Mouse (Mus musculus): ENCODE results near the gene Rgp1. TPM values are rescaled to one million over a fixed set of nuclear protein-coding genes. Genes with fewer than 3 reads are reported as not detected.

Gene Rgp1
- polyA plus RNA-seq, 1 experiment from 2014 or later, result 13.7 TPM

DNA sequence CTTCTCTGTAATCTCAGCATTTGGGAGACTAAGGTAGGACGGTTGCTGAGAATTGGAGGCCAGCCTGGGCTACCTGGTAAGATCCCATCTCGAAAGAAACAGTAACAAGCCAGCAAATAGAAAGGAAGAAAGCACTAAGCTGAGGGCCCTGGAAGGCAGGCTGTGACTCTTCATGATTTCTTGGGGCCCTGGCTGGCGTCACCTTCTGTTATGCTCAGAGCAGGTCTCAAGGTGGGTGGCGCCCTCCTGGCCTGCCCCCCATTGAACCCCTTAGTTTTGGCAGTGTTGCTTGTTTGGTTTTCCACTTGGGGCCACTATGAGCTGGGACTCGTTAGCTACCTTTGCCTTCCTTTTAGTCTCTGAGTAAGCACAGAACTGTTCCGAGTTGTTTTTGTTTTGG lies 58.2 kb downstream of the Rgp1 start:
- DNase-seq (ENCODE audit: low spot score), result no peak
- H3K4me2 ChIP-seq (replicated peaks; ENCODE audit: low read depth, low read length), result no peak overlapping the region
- peaks cover 4% of the 10 kb centered on the region; the same call in 1 of the 2 replicates for H3K4me1 ChIP-seq (ENCODE audit: insufficient read depth, low read depth, low read length)
- H3K4me3 ChIP-seq (ENCODE audit: low read depth, low read length), result no peak overlapping the region
- ATAC-seq, result no peak
- no peak overlapping the region for H3K27ac ChIP-seq (ENCODE audit: low read length)
- no peak overlapping the region for H3K9ac ChIP-seq (replicated peaks; ENCODE audit: low read depth)
- no peaks in the 10 kb centered on the region for H3K9me3 ChIP-seq (ENCODE audit: low read length)
- TF ChIP-seq CTCF (IDR thresholded peaks at IDR 0.05) (no peak), EP300 (IDR thresholded peaks at IDR 0.05) (no peak)
- 80% methylated on average over 6 of the region's 6 CpGs for WGBS
- H3K36me3 ChIP-seq (ENCODE audit: insufficient read depth, low read length), result no peaks in the 10 kb centered on the region
- no peaks in the 10 kb centered on the region for H3K27me3 ChIP-seq (replicated peaks; ENCODE audit: insufficient read depth, low read length)

Small RNA genes lying within 50 kb of the gene (microRNA-seq; reads per million reads assigned to microRNA genes)
- not detected for gene Gm25262

Other genes starting within 250 kb of the Rgp1 start
- gene Rusc2, start 196.7 kb upstream of the Rgp1 start, polyA plus RNA-seq (2015; fragmentation: Nextera tagmentation; extraction: Ambion mirVana), result 22.2 and 23.4 TPM in 2 replicates
- 4.6 and 6.8 TPM in 2 replicates for gene Fam166b, start 149.6 kb upstream of the Rgp1 start, polyA plus RNA-seq (2015; fragmentation: Nextera tagmentation; extraction: Ambion mirVana)
- 7.3 and 8.0 TPM in 2 replicates for gene Tesk1, start 136.8 kb upstream of the Rgp1 start, polyA plus RNA-seq (2015; fragmentation: Nextera tagmentation; extraction: Ambion mirVana)
- 2.7 and 3.1 TPM in 2 replicates for gene Cd72, start 124.1 kb upstream of the Rgp1 start, polyA plus RNA-seq (2015; fragmentation: Nextera tagmentation; extraction: Ambion mirVana)
- gene Sit1, start 95.0 kb upstream of the Rgp1 start, polyA plus RNA-seq (2015; fragmentation: Nextera tagmentation; extraction: Ambion mirVana), result not detected in 2 replicates
- gene Ccdc107, start 85.8 kb upstream of the Rgp1 start, polyA plus RNA-seq (2015; fragmentation: Nextera tagmentation; extraction: Ambion mirVana), result 81.0 and 82.7 TPM in 2 replicates
- gene Arhgef39, start 79.0 kb upstream of the Rgp1 start, polyA plus RNA-seq (2015; fragmentation: Nextera tagmentation; extraction: Ambion mirVana), result 2.4 and 3.5 TPM in 2 replicates
- 2.1 and 2.6 TPM in 2 replicates for gene Car9, start 71.7 kb upstream of the Rgp1 start, polyA plus RNA-seq (2015; fragmentation: Nextera tagmentation; extraction: Ambion mirVana)
- 84.8 and 89.0 TPM in 2 replicates for gene Tpm2, start 55.0 kb upstream of the Rgp1 start, polyA plus RNA-seq (2015; fragmentation: Nextera tagmentation; extraction: Ambion mirVana)
- gene Creb3, start 16.4 kb upstream of the Rgp1 start, polyA plus RNA-seq (2015; fragmentation: Nextera tagmentation; extraction: Ambion mirVana), result 115 and 126 TPM in 2 replicates
- 75.6 and 104 TPM in 2 replicates for gene Tln1, start 16.0 kb upstream of the Rgp1 start, polyA plus RNA-seq (2015; fragmentation: Nextera tagmentation; extraction: Ambion mirVana)
- 12.7 and 14.4 TPM in 2 replicates for gene Gba2, start 158 bp downstream of the Rgp1 start, polyA plus RNA-seq (2015; fragmentation: Nextera tagmentation; extraction: Ambion mirVana)
- 0.87 TPM in 1 of 2 replicates, not detected in the other for gene Msmp, start 5.8 kb downstream of the Rgp1 start, polyA plus RNA-seq (2015; fragmentation: Nextera tagmentation; extraction: Ambion mirVana)
- 11.9 and 12.8 TPM in 2 replicates for gene Npr2, start 53.2 kb downstream of the Rgp1 start, polyA plus RNA-seq (2015; fragmentation: Nextera tagmentation; extraction: Ambion mirVana)
- gene Spag8, start 74.9 kb downstream of the Rgp1 start, polyA plus RNA-seq (2015; fragmentation: Nextera tagmentation; extraction: Ambion mirVana), result 10.4 and 10.8 TPM in 2 replicates
- 128 and 132 TPM in 2 replicates for gene Hint2, start 77.8 kb downstream of the Rgp1 start, polyA plus RNA-seq (2015; fragmentation: Nextera tagmentation; extraction: Ambion mirVana)
- 2.5 and 3.1 TPM in 2 replicates for gene Tmem8b, start 90.3 kb downstream of the Rgp1 start, polyA plus RNA-seq (2015; fragmentation: Nextera tagmentation; extraction: Ambion mirVana)
- 2.5 TPM in 2 replicates for gene Fam221b, start 90.4 kb downstream of the Rgp1 start, polyA plus RNA-seq (2015; fragmentation: Nextera tagmentation; extraction: Ambion mirVana)
- not detected in 2 replicates for gene Olfr70, start 122.1 kb downstream of the Rgp1 start, polyA plus RNA-seq (2015; fragmentation: Nextera tagmentation; extraction: Ambion mirVana)
- 0.17 TPM in 1 of 2 replicates, not detected in the other for gene Olfr71, start 131.5 kb downstream of the Rgp1 start, polyA plus RNA-seq (2015; fragmentation: Nextera tagmentation; extraction: Ambion mirVana)
- gene Hrct1, start 148.5 kb downstream of the Rgp1 start, polyA plus RNA-seq (2015; fragmentation: Nextera tagmentation; extraction: Ambion mirVana), result 11.8 and 19.3 TPM in 2 replicates
- 5.7 and 8.1 TPM in 2 replicates for gene Spaar, start 151.3 kb downstream of the Rgp1 start, polyA plus RNA-seq (2015; fragmentation: Nextera tagmentation; extraction: Ambion mirVana)
- not detected in 2 replicates for gene Olfr159, start 192.3 kb downstream of the Rgp1 start, polyA plus RNA-seq (2015; fragmentation: Nextera tagmentation; extraction: Ambion mirVana)
- not detected in 2 replicates for gene Olfr156, start 245.2 kb downstream of the Rgp1 start, polyA plus RNA-seq (2015; fragmentation: Nextera tagmentation; extraction: Ambion mirVana)